ENCODE assay signal across 8 mouse cellular contexts in genomic region chr1:30950456-30950835, GRCm38 (mm10). TPM values are rescaled to one million over a fixed set of nuclear protein-coding genes. Genes with fewer than 3 reads are reported as not detected.
A peak's percentile ranks its signal among the peaks of the same experiment; 100 is the strongest.
DNase-seq lines count a peak whose midpoint lies in the region; ATAC-seq and TF ChIP-seq lines count a peak whose summit lies in the region.

No protein-coding gene starts in this region.

- peak overlapping the region; percentile 82 for H3K4me2 ChIP-seq in heart, embryonic 16.5 days (ENCODE audit: low read depth, low read length)
- H3K4me2 ChIP-seq in hindbrain, embryonic 16.5 days (ENCODE audit: low read length), result peak overlapping the region; percentile 66
- peak overlapping the region; percentile 49 for H3K4me2 ChIP-seq in midbrain, postnatal 0 days (ENCODE audit: low read depth, low read length, poor library complexity, severe bottlenecking)

- DNase-seq in heart, postnatal 25 days (ENCODE audit: low spot score), result no peak
- DNase-seq in embryo, embryonic 10.5 days (ENCODE audit: low spot score), result peak; percentile 65
- no peak for DNase-seq in midbrain, postnatal 0 days (ENCODE audit: low spot score)
- DNase-seq in ovary, postnatal 10 days (ENCODE audit: low spot score), result no peak
- DNase-seq in cerebellum, adult 8-10 months, result no peak
- DNase-seq in layer of hippocampus, adult 11-12 months (ENCODE audit: low spot score), result no peak

- peak overlapping the region; percentile 97 for H3K27ac ChIP-seq in heart, embryonic 16.5 days (ENCODE audit: low read length)
- peak overlapping the region; percentile 100 for H3K27ac ChIP-seq in hindbrain, embryonic 16.5 days (ENCODE audit: low read depth, low read length)
- H3K27ac ChIP-seq in midbrain, postnatal 0 days (ENCODE audit: low read depth, low read length), result peak overlapping the region; percentile 99

- intact Hi-C loops in heart, postnatal 25 days (cut with DNase I), result loop anchor here (5.0 kb wide), 1 partner anchor 67 kb away; no protein-coding TSS in a partner anchor

- ATAC-seq in heart, embryonic 16.5 days (replicated peaks; ENCODE audit: extremely low read depth, insufficient read depth, low FRiP score), result no peak
- no peak for ATAC-seq in hindbrain, embryonic 16.5 days
- ATAC-seq in midbrain, postnatal 0 days (ENCODE audit: low FRiP score), result no peak

- no peak for TF ChIP-seq CTCF in midbrain, postnatal 0 days (IDR thresholded peaks at IDR 0.05)

- H3K4me1 ChIP-seq in heart, embryonic 16.5 days (ENCODE audit: control insufficient read depth, insufficient read depth, low read length), result peaks cover 11% of the 10 kb centered on the region
- H3K4me1 ChIP-seq in hindbrain, embryonic 16.5 days (ENCODE audit: control insufficient read depth, insufficient read depth, low read depth, low read length), result peaks cover 17% of the 10 kb centered on the region
- H3K4me1 ChIP-seq in midbrain, postnatal 0 days (ENCODE audit: insufficient read depth, low read length), result peaks cover 4% of the 10 kb centered on the region; the same call in 1 of the 2 replicates

- H3K4me3 ChIP-seq in heart, embryonic 16.5 days (ENCODE audit: low read length), result peak overlapping the region; percentile 93
- peak overlapping the region; percentile 80 for H3K4me3 ChIP-seq in hindbrain, embryonic 16.5 days (ENCODE audit: low read length)
- H3K4me3 ChIP-seq in midbrain, postnatal 0 days (ENCODE audit: low read depth, low read length), result peak overlapping the region; percentile 95

- 0 out of 2 replicates have a peak, but pooled peaks cover 2% of the 10 kb centered on the region for H3K36me3 ChIP-seq in heart, embryonic 16.5 days (ENCODE audit: control insufficient read depth, insufficient read depth)
- H3K36me3 ChIP-seq in hindbrain, embryonic 16.5 days (ENCODE audit: control insufficient read depth, insufficient read depth, low read length), result no peaks in the 10 kb centered on the region
- H3K36me3 ChIP-seq in midbrain, postnatal 0 days (ENCODE audit: insufficient read depth, low read length), result no peaks in the 10 kb centered on the region

- peak overlapping the region; percentile 84 for H3K9ac ChIP-seq in heart, embryonic 16.5 days (ENCODE audit: low read length)
- H3K9ac ChIP-seq in hindbrain, embryonic 16.5 days (ENCODE audit: low read depth, low read length), result peak overlapping the region; percentile 89
- H3K9ac ChIP-seq in midbrain, postnatal 0 days (replicated peaks; ENCODE audit: low read length, poor library complexity, severe bottlenecking), result peak overlapping the region; percentile 72; the same call in 1 of the 2 replicates

- H3K27me3 ChIP-seq in heart, embryonic 16.5 days (ENCODE audit: control insufficient read depth, insufficient read depth, low read length), result no peaks in the 10 kb centered on the region
- no peaks in the 10 kb centered on the region for H3K27me3 ChIP-seq in hindbrain, embryonic 16.5 days (replicated peaks; ENCODE audit: control insufficient read depth, insufficient read depth, low read length)
- H3K27me3 ChIP-seq in midbrain, postnatal 0 days (ENCODE audit: insufficient read depth, low read length), result no peaks in the 10 kb centered on the region

- 54% methylated on average over 5 of the region's 5 CpGs for WGBS in heart, embryonic 16.5 days
- WGBS in hindbrain, embryonic 16.5 days, result 42% methylated on average over 5 of the region's 5 CpGs
- WGBS in midbrain, postnatal 0 days, result 34% methylated on average over 5 of the region's 5 CpGs

- no peaks in the 10 kb centered on the region for H3K9me3 ChIP-seq in heart, embryonic 16.5 days (replicated peaks; ENCODE audit: control insufficient read depth, low read length)
- H3K9me3 ChIP-seq in hindbrain, embryonic 16.5 days (ENCODE audit: control insufficient read depth, low read length), result no peaks in the 10 kb centered on the region
- no peaks in the 10 kb centered on the region for H3K9me3 ChIP-seq in midbrain, postnatal 0 days (ENCODE audit: low read length)

RNA-seq across cellular contexts. Expression of gene AC153137.1, which starts 27.3 kb away (rescaled TPM):
- not detected in 2 replicates for polyA plus RNA-seq in heart, embryonic 16.5 days (2015; fragmentation: Nextera tagmentation; extraction: Ambion mirVana)
- total RNA-seq in heart, postnatal 25 days (2021), result not detected
- polyA plus RNA-seq in hindbrain, embryonic 16.5 days (2015; fragmentation: Nextera tagmentation; extraction: Ambion mirVana), result not detected in 2 replicates
- total RNA-seq in midbrain, postnatal 0 days (2014; rRNA removed), result not detected in 2 replicates
- not detected in 2 replicates for polyA plus RNA-seq in midbrain, postnatal 0 days (2015; fragmentation: Nextera tagmentation; extraction: Ambion mirVana)
